Mouse (Mus musculus): ENCODE results near the gene Cluap1. TPM values are rescaled to one million over a fixed set of nuclear protein-coding genes. Genes with fewer than 3 reads are reported as not detected.

The Cluap1 gene
- polyA plus RNA-seq (2017; shearing (Covaris generic)): 9.6 TPM

GRCm38 (mm10) chr16:3908537-3909111 is at the start of gene Cluap1, which contains the start of gene 1700037C18Rik:
Gene Cluap1, plus strand, starts transcription at chr16:3908801.
Gene 1700037C18Rik, minus strand, starts transcription at chr16:3908689.

GRCm38 (mm10) chr16:3872216-3873047 is 36.2 kb upstream of the Cluap1 start, which contains the start of gene Naa60:
Gene Naa60, plus strand, starts transcription at chr16:3872375.

GRCm38 (mm10) chr16:3884201-3885064 is 24.2 kb upstream of the Cluap1 start, which contains the start of the genes Zfp597 and Gm20695:
Gene Zfp597, minus strand, starts transcription at chr16:3884561.
Gene Gm20695, plus strand, starts transcription at chr16:3884648.

GRCm38 (mm10) chr16:3976251-3976671 is 67.7 kb downstream of the Cluap1 start, which contains the start of gene Nlrc3:
Gene Nlrc3, minus strand, starts transcription at chr16:3976632.

Other genes starting within 250 kb of the Cluap1 start
- not detected for gene Mefv, start 190.7 kb upstream of the Cluap1 start, polyA plus RNA-seq (2017; shearing (Covaris generic))
- gene Zfp263, start 164.7 kb upstream of the Cluap1 start, polyA plus RNA-seq (2017; shearing (Covaris generic)): 73.5 TPM
- gene Olfr15, start 77.9 kb upstream of the Cluap1 start, polyA plus RNA-seq (2017; shearing (Covaris generic)): 0.19 TPM
- 0.50 TPM for gene Zfp174, start 61.5 kb upstream of the Cluap1 start, polyA plus RNA-seq (2017; shearing (Covaris generic))
- 87.3 TPM for gene Naa60, start 36.4 kb upstream of the Cluap1 start, polyA plus RNA-seq (2017; shearing (Covaris generic))
- gene Zfp597, start 24.2 kb upstream of the Cluap1 start, polyA plus RNA-seq (2017; shearing (Covaris generic)): 10.5 TPM
- not detected for gene Gm20695, start 24.2 kb upstream of the Cluap1 start, polyA plus RNA-seq (2017; shearing (Covaris generic))
- 6.5 TPM for gene 1700037C18Rik, start 112 bp upstream of the Cluap1 start, polyA plus RNA-seq (2017; shearing (Covaris generic))
- 55.6 TPM for gene Nlrc3, start 67.8 kb downstream of the Cluap1 start, polyA plus RNA-seq (2017; shearing (Covaris generic))
- 36.7 TPM for gene Slx4, start 95.0 kb downstream of the Cluap1 start, polyA plus RNA-seq (2017; shearing (Covaris generic))
- gene Dnase1, start 128.1 kb downstream of the Cluap1 start, polyA plus RNA-seq (2017; shearing (Covaris generic)): 8.9 TPM
- 63.1 TPM for gene Trap1, start 169.0 kb downstream of the Cluap1 start, polyA plus RNA-seq (2017; shearing (Covaris generic))

All from naive thymus-derived CD4-positive, alpha-beta T cell, adult 5 months (primary cell).